Mouse (Mus musculus): ENCODE measurements at regions not wholly inside any gene's neighbourhood (a gene's known extent, or its start where the extent isn't known, plus 50 kb on each side); places are given as distances from the start of the nearest gene placed in this dataset.

DNA sequence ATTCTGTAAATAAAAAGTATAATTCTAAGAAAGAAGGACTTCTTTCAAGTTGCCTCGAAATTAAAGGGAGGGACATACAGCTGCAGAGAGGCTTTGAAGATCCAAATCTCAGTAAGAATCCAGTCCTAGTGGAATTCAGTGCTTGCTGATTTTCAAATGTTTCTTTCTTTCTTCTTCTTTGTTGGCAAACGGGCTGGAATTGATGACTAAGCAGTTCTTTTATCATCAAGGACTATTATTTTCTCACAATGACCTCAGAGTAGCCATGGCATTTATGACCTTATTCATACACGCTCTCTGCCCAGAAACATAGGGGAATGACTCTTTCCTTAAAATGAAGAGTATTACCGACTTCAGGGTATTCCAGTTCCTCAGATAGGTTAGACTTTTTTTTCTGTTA, 1185.9 kb downstream of the Gsdmc2 start:
- TF ChIP-seq POLR2A (IDR thresholded peaks at IDR 0.05; ENCODE audit: insufficient read length, low read depth), result no peak
- TF ChIP-seq E2F4 (IDR thresholded peaks at IDR 0.05; ENCODE audit: insufficient read depth), result no peak
- no peak for TF ChIP-seq REST (IDR thresholded peaks at IDR 0.05; ENCODE audit: insufficient read depth, insufficient read length)
- no peak for TF ChIP-seq USF1 (IDR thresholded peaks at IDR 0.05; ENCODE audit: low read depth)
- no peak for TF ChIP-seq CEBPB (IDR thresholded peaks at IDR 0.05; ENCODE audit: insufficient read depth, poor library complexity, severe bottlenecking)
- TF ChIP-seq SRF (IDR thresholded peaks at IDR 0.05; ENCODE audit: control insufficient read depth, insufficient read length, low read depth), result no peak
- TF ChIP-seq MAX (IDR thresholded peaks at IDR 0.05; ENCODE audit: low read depth), result no peak
- no peak for TF ChIP-seq TCF12 (IDR thresholded peaks at IDR 0.05; ENCODE audit: insufficient read depth, poor library complexity, severe bottlenecking)
- TF ChIP-seq MYOD1 (IDR thresholded peaks at IDR 0.05; ENCODE audit: control insufficient read depth in 1 of 3, insufficient read length in 2 of 3, low read depth in 2 of 3), result no peak
- no peak for TF ChIP-seq TCF3 (IDR thresholded peaks at IDR 0.05; ENCODE audit: insufficient read length, low read depth)
